Mouse (Mus musculus) gastrocnemius, postnatal 36 days (tissue): ENCODE results near the gene Gm45902. TPM values are rescaled to one million over a fixed set of nuclear protein-coding genes. Genes with fewer than 3 reads are reported as not detected.
A peak's percentile ranks its signal among the peaks of the same experiment; 100 is the strongest.

Experiments
- DNase-seq, 2 experiments: peaks; one replicate each; pipeline ENCODE4 v3.0.0; 2022
- intact Hi-C: fragments of 180-260 bp; cut with DNase I; formaldehyde crosslinking; loops from one replicate; pipeline ENCODE4 v1.15.1; 2025
- long read RNA-seq, 2 experiments: library from polyadenylated mRNA; stranded (forward); transcript quantifications; one replicate each; pipeline ENCODE4 v2.0.0; 2021
- total RNA-seq, 2 experiments: library from RNA; stranded (reverse); gene quantifications; 2 replicates each; pipeline ENCODE4 v1.2.3; 2021

The Gm45902 gene
- total RNA-seq = 1 to 10 TPM in 1 of 2 experiments, under 1 TPM in 1; 0.72 to 1.0 TPM
- long read RNA-seq, experiment 1 = 0 reads
- long read RNA-seq, experiment 2 = 0 reads

DNA sequence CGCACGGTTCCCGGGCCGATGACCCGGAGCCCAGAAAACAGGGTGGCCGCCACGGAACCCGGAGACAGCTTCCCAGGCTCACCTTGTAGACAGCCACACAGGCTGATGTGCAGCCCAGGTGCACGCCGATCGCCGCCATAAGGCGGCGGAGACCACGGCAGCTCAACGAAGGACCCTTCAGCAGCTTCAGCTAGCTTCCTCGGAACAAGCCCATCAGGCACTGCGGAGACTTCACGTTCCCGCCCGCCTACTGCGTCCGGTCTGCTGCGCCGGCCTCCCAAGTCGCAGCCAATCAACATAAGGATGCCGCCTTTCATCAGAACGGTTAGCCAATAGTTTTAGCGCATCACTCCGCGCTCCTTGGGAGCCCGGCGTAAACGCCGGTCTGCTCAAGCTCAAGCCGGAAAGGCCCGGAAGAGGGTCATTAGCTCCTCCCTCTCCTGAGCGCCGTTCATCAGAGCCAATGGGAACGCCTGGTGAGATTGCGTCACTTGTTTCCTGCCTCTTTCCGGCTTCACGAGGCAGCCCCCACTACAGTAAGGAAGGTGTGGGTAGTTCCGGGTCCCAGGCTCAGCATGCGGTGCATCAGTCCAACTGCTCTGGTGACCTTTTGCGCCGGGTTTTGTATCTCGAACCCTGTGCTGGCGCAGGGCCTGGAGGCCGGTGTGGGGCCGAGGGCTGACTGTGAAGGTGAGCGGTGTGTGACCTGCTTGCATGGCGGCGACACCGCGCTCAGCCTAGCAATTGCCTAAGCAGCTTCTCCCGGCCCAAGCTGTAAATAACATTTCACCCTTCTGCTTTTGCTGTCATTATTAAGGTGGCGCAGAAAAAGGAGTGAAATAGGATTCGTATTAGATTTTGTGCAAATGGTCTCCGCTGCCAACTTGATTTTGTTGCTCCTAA, at the start of gene Gm45902, which contains the start of the genes Hspa14 and Cdnf:
Gene Gm45902, minus strand, starts transcription at position 239 of the 903 bp plus-strand sequence.
Gene Hspa14, minus strand, starts transcription at position 263 of the 903 bp plus-strand sequence.
Gene Cdnf, plus strand, starts transcription at position 479 of the 903 bp plus-strand sequence.
- intact Hi-C loops = loop anchor here (5.0 kb wide), 1 partner anchor 186 kb away; no protein-coding TSS in a partner anchor
- DNase-seq = peak; percentile 88 to 91

DNA sequence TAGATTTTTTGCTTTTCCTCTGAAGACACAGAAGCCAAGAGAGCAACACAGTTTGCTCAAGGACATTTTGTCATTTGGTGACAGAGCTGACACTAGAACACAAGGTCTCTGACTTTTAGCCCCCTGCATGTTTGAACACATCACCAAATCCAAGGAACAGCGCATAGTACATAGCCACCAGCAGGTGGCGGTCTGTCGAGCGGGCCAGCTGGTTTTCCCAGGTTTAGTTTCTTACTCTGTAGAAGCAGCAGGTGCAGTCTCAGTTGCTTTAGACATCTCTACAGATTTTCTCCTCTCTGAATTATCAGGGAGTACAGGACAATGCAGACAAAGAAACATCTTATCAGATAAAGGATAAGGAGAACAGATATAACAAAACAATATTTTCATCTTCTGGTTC, 34.0 kb upstream of the Gm45902 start:
- intact Hi-C loops = loop anchor here (10.0 kb wide), 1 partner anchor 258 kb away; no protein-coding TSS in a partner anchor
- DNase-seq = peak in 1 of 2 experiments; percentile 22

DNA sequence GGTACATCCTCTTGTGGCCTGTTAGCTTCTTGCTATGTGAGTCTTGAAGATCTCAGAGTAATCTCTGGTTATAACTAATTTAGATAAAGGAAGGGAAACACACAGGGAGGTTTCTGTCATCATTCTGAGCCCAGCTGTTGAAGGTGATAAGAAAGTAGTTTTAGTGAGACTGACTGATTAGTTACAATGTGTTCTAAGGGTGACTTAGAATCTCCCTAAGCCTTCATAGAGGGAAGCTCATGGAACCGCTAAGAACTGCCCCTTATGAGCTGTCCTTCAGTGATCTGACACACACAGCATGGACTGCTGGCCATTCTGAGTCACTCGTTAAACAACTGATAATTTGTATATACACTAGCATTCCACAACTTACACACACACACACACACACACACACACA, 33.5 kb upstream of the Gm45902 start:
- no peak for DNase-seq
- intact Hi-C loops = loop anchor here (10.0 kb wide), 1 partner anchor 259 kb away; no protein-coding TSS in a partner anchor

DNA sequence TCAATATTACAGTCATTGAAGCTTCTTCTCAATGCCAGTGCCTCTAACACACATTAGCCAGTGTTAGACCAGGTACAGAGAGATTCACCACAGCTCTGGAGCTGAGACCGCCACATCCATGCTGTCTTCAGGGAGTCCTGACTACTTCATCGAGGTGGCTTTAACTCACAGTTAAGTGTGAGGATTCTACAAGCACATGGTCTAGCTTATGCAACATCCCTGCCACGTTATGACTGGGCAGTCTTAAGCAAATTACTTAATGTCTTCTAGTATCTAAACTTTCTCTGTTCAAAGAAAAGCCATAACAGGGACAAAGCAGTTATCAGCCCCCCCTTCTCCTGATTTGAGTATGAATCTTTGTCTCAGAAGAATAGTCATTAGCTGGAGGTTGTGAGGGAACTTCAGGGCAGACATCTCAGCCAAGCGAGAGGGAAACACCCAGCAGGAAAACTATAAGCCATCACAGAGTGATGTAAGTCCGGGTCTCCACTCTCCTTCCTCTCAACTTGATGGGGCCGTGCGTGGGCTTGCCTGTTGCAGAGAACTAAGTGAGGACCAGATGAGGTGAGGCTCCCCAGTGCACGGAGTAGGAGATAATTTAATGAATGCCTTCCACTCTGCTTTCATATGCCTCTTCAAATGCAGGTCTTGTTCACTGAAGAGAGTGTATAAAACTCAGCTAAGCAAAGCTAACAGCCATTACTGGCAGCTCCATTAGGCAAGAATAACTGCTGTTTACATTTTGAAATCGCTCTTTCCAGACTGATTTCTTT, 28.9 kb upstream of the Gm45902 start:
- intact Hi-C loops = loop anchor here (5.0 to 10.0 kb wide), 2 partner anchors 231 to 263 kb away; no protein-coding TSS in a partner anchor
- no peak for DNase-seq

DNA sequence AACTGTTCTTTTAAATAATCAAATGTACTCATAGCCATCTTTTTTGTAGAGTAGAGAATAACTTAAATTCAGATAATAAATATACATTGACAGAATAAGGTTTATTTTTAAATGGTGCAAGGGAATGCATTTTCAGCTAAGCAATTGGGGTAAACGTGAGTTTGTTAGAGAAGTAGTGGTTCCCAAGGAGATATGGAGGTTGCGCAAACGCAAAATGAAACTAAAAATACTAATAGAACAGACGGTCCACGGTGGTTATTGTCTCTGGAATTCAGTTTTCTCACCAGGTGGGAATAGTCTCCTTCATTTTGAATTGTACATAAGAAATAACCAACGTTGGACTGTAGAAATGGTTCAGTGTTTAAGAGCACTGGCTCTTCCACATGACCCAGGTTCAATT, 13.7 kb upstream of the Gm45902 start:
- DNase-seq = no peak
- intact Hi-C loops = no loop called here

DNA sequence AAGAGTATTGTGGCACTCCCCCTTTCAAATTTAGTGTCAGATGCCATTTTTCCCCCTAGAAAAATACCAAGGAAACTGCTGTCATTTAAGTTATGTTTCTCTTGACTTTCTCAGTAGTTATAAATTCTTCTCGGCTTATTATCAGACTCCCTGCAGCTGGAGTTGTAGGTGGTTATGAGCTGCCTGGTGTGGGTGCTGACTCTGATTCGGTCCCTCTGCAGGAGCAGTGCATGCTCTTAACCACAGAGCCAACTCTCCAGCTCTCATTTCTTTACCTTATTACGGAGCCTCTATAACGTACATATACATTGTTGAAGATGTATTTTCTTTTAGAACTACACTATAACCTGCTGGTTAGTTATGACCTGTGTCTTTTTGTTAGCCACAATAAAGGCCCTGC, 10.0 kb upstream of the Gm45902 start:
- intact Hi-C loops = no loop called here
- DNase-seq = no peak

DNA sequence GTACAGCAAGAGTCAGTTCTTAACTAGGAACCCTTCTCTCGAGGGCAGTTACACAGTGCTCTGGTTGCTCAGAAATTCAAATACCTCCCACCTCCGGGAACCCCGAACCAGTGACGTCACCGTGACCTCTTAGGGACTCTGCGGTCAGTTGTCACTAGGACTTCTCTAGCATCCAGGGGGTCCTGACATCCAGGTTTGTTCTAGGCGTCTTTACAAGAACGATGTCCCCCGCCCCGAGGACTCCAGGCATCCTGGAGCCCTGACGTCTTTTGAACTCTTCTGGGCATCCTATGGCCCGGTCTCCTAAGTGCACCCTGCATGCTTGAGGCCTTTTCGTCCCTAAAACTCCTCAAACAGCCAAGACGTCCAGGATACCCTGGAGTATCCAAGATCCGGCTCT, 514 bp downstream of the Gm45902 start:
- intact Hi-C loops = loop anchor here (5.0 kb wide), 1 partner anchor 185 kb away; no protein-coding TSS in a partner anchor
- no peak for DNase-seq

DNA sequence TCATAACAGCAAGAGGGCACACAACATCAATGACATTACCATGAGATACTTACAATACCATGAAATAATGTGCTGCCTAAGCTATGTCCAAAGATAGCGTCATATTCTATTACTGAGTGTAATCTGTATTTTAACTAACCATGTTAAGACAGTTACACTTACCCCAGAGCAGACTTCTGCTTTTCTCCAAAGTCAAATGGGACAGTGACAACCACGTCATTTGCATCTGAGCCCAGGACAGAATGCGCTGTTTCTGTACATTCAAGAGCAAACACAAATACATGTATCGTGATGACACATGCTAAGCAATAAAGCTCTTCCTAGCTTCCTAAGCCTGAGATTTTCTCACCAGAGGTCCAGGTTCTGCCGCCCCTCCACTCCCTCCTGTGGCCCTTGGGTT, 11.7 kb downstream of the Gm45902 start:
- no peak for DNase-seq
- intact Hi-C loops = no loop called here

DNA sequence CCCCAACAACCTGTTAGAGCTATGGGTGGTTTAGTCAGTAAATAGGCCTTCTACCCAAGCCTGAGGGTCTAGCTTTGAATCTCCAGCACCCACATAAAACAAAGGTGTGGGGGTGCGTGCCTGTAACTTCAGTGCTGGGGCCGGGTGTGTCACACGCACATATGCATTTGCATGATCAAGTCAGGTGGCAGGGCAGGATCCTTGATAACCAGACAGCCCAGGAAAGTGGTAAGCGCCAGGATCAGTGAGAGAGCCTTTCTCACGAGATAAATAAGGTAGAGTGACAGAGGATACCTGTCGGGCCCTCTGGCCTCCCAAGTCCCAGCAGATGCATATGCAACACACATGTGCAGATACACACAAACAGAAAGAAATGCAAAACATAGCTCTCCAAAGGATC, 13.0 kb downstream of the Gm45902 start:
- intact Hi-C loops = no loop called here
- no peak for DNase-seq

DNA sequence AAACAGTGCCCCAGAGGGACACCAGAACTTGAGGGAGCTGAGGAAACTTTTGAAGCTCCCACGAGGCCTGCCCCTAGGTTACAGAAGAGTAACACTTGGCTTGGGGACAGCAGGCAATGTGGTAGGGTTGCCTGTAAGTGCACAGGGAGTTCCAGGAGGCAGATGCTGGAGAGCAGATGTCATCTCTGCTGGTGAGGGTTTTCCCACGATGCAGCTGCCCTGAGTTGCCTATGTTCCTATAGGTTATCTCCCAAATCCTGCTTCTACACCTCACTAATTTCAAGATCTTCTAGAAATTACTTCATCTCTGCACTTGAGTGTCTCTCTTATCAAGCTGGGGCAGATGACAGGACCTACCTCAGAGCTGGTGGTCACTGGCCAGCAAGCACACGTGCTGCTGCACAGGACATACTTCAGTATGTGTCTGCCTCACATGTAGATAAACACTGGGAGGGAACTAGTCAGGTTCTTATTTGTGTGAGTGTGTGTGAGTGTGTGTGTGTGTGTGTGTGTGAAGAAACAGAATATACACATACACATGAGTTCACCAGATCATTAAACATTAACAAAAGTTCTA, 18.7 kb downstream of the Gm45902 start:
- intact Hi-C loops = no loop called here
- no peak for DNase-seq

DNA sequence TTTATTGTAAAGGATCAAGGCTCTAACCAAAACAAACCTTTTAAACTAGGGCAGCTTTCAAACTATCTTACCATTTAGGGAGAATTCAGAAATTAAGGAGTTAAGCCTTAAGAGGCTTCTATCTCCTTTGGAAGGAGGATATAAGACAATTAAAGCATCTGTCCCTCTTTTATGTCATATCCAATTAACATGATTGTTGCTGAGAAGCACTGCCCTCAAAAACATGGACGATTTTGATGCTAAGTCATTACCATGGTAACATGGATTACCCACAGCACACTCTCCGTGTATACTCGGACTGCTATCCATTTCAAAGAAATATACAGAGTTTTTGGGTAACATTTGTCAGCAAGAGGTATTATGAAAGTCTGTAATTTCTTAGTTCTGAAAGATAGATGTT, 22.8 kb downstream of the Gm45902 start:
- intact Hi-C loops = no loop called here

DNA sequence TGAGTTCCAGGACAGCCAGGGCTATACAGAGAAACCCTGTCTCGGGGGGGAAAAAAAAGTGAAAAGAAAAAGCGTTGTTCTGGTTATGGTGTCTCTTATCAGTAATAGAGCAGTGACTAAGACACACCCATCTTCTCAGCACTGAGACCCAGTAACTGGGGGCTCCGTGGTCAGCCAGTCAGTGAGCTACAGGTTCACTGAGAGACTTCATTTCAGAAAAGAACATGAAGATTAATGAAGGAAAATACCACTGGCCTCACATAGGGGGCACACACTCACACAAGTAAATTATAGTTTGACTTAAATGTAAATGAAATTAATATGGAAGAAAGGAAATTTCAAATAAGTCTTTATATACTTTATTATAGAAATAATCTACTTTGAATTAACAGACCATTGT, 32.4 kb downstream of the Gm45902 start:
- intact Hi-C loops = no loop called here
- DNase-seq = no peak

More for the DNA sequence above, 22.8 kb downstream of the Gm45902 start:
- DNase-seq = no peak

DNA sequence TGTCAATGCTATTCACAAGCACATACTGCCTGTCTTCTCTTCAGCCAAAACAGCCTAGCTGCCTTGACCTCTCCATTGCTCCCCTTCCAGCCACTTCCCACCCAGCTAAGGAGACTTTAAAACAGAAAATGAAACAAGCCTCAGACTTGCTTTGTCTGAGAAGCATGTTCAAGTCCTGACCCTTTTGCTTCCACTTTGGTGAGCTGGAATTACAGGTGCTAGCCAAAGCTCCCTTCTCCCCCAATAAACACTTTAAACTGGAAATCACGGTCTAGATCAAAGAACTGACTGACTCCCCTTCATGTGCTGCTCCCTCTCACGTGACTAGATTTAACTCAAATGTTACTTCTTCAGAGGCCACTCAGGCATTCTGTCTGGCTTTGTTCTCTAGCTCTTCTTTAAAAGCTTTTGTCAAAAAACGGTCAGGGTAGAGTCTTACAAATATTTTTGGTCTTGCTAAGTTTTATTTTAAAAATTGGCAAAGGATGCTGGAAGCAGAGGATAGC, 36.8 kb downstream of the Gm45902 start:
- no peak for DNase-seq
- intact Hi-C loops = no loop called here

DNA sequence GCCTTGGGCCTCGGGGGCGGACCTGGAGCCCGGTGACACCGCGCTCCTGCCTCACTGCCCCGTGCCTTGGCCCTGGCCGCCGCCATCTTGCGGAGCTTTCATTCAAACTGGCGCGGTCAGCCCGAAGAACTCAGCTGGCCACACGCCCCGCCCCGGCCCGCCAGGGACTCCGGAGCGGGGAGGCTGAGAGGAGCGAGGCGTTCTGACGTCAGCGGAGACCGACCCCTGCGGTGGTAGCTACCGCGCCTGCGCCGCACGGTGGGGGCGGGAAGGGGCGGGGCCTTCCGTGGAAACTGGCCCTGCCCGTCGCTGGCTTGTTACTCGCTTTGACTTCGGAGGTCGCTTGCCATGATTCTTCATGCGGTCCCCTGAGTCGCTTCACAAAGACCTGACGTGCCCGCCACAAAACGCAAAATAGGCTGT, 37.7 kb downstream of the Gm45902 start, which contains the start of gene Suv39h2:
Gene Suv39h2, minus strand, starts transcription at position 171 of the 423 bp plus-strand sequence.
- intact Hi-C loops = no loop called here

DNA sequence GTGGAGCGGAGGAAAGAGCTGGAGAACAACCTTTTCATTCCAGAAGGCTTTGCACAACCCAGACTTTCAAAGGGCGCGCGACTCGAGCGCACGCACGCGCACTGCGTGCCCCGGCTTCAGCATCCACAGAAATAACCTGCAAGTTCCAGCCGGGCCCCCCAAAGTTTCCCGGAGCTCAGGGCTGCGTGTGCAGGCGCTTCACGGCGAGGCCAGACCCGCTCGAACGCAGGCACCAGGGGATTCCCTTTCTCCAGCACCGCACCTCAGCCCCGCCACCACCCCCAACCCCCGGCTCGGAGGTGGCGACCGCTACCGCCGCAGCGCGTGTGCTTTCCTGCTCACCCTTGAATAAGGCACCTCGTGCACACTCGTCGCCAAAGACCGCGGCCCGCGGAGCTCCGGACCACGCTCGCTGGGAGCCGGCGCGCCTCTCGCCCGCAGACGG, 38.2 kb downstream of the Gm45902 start:
- DNase-seq = peak; percentile 25 to 38

More for the DNA sequence above, 37.7 kb downstream of the Gm45902 start, which contains the start of gene Suv39h2:
- DNase-seq = peak; percentile 95 to 97

DNA sequence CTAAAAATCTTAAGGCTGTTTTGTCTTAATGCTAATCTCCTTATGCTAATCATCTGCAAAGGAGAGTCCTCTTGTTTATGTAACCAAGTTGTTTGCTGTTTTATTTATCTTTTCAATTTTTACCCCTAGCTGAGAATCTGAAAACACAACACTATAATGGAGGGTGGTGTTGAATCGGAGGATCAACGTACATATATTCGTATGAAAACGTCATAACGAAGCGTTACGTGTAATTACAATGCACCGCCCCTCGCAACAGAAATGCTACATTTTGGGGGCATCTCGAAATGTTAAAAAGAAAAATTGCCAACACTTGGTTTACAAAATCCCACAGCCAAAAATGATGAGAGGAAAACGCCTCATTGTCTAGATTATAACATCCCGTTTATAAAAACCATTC, 38.7 kb downstream of the Gm45902 start:
- intact Hi-C loops = no loop called here

More for the DNA sequence above, 38.2 kb downstream of the Gm45902 start:
- intact Hi-C loops = no loop called here

DNA sequence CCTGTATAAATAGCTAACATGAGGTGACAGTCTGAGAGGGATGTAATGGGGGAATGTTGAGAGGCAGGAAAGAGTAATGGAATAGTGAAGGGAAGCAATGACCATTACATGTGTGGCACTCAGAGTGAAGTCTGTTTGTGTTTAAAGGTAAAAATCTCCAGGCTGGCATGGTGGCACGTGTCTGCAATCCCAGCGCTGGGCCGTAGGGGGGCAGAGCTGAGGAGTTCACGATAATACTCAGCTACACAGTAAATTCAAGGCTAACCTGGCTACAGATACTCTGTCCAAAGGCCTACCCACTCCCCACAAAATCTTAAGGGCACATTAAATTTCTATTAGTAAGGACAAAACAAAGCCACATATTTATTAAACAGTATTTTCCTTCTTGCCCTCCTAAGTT, 56.0 kb downstream of the Gm45902 start:
- intact Hi-C loops = no loop called here

More for the DNA sequence above, 38.7 kb downstream of the Gm45902 start:
- DNase-seq = no peak

More for the DNA sequence above, 56.0 kb downstream of the Gm45902 start:
- DNase-seq = no peak
